Mouse (Mus musculus): ENCODE results near the gene Cep350.
"Not testable (repeated sequence)": the region's sequence is repeated elsewhere in the genome, so short reads cannot be mapped to it uniquely, and the experiment has no call there.

Gene Cep350

GRCm38 (mm10) chr1:155882646-155883231 lies 90.3 kb downstream of the Cep350 start:
- not testable (repeated sequence) for DNase-seq (ENCODE audit: low spot score)

DNA sequence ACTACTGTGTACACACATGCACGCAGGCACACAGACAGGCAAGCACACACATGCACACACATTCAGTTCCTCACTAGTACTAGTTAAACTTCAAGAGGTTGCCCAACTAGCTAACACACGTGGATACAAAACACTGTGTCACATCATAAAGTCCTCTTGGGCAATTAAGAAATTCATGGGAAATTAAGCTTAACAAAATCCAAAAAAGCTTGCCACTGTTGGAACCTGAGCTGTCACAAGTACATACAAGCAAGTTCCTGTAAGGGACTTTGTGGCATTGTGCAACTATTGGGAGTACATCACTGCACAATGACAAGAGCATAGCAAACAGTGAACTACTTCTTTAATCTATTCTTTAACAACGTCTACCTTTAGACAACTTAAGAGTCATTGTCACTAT lies 93.5 kb downstream of the Cep350 start:
- no peak for DNase-seq (ENCODE audit: low spot score)

DNA sequence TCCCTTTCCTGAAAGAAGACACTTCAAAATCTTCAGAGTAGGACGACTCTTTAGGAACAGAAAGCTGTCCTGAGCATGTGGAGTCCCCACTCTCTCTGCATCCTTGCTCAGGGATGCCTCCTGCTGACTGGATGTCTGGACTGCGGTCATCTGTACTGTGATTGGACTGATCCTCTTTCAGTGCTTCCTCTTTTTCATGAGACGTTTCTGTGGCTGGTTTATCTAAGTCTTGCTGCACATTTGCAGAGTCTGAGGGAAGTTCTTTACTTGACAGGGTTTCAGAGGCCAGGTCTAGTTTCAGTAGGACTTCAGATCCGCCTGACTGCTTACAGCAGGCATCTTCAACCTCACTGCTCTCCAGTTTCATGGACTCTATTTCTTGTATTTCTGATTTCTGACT lies 110.1 kb downstream of the Cep350 start:
- DNase-seq (ENCODE audit: low spot score) = no peak

DNA sequence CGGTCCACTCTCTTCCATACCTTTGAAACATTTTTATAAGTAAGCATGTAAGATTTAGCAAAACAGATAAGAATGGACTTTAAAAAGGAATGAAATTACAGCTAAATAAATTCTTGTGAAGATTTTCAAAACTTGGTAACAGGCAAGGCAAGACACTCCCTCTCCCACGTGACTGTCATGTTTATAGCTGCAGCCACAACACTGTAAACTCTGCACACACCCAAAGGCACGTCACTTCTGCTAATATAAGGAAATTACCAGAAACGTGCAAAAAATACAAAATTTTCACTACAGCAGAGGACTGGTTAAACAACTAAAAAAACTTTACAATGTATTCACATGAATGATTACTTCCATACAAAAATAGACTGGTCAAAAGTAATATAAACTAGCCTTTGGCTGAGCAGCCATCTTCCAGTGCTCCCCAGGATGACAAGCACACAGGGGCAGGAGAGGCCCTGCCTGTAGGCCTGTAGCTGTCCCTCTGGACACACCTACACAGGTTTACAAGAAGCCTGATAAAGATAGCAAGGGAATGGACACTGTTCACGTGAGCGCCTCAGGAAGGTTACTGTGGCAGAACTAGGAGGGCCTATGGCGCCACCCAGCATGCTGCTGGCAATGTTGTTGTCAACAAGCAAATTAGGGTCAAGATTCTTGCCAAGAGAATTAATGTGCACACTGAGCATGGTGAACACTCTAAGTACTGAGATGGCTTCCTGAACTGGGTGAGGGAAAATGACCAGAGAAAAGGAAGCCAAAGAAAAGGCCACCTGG lies 117.9 kb downstream of the Cep350 start:
- DNase-seq (ENCODE audit: low spot score) = no peak

DNA sequence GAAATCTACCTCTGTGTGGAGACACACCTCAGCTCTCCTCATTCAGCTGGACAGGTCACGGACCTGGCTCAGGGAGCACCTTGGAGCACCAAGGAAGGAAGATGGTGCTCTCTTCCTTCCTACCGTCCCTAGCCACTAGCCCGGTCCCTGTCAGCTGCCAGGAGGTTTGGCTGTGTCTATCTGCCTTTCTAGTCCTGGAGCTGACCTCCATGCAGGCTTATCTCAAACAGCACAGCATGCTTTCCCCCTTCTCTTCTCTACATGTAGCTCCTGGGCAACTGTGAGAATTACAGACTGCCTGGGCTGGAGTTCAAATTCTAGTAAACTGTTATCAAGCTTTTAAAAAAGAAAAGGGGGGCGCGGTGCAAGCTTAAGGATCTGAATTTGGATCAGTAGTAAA lies 120.0 kb downstream of the Cep350 start:
- DNase-seq (ENCODE audit: low spot score) = no peak

- no peak for DNase-seq (ENCODE audit: low spot score)
These were observed 128.8 kb downstream of the Cep350 start for GRCm38 (mm10) chr1:155844235-155844634.

DNA sequence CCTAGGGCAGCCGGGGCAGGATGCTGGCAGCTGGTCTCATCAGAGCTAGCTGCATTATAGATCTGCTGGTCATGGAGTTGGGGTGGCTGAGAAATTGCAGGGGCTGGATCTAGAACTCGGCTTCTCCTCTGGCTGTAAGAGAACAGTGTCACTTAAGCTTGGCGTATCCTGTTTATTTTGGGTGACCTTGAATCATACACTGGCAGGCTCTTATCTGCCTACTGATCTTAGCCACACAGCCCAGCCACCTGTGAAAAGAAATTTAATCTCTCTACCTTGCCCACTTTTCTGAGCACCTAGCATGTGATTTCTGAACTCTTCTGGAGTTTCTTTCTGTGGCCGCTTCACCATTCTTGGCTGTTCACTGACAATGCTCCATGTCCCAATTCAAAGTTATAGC lies 129.5 kb downstream of the Cep350 start:
- no peak for DNase-seq (ENCODE audit: low spot score)

DNA sequence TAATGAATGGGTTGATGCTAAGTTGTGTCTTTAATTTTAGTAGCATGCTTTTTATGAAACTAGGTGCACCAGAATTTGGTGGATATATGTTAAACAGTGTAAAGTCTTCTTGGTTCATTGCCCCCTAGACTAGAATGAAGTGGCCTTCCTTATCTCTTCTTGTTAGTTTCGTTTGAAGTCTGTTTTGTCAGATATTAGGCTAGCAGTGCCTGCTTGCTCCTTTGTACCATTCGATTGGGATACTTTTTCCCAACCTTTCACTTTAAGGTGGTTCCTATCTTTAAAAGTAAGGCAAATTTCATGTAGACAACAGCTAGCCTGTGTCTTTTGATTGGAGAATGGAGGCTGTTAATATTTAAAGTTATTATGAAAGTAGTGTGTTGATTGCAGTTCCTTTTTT lies 137.4 kb downstream of the Cep350 start:
- DNase-seq (ENCODE audit: low spot score) = no peak

GRCm38 (mm10) chr1:155833610-155834009 lies 139.4 kb downstream of the Cep350 start:
- DNase-seq (ENCODE audit: low spot score) = no peak

DNA sequence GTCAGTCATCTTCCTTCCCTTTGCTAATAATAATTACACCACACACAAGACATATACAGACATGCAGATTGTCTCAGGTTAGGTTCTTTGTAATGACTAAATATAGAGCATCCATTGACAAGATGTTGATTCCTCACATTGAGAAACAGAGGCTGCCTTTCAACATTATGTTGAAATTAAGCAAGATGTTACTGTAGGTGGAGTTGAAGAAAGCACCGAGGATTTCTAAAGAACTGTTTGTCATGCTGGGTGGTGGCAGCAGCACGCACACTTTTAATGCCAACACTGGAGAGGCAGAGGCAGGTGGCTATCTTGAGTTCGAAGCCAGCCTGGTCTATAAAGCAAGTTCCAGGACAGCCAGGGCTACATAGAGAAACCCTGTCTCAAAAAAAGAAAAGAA lies 141.1 kb downstream of the Cep350 start:
- DNase-seq (ENCODE audit: low spot score) = no peak

DNA sequence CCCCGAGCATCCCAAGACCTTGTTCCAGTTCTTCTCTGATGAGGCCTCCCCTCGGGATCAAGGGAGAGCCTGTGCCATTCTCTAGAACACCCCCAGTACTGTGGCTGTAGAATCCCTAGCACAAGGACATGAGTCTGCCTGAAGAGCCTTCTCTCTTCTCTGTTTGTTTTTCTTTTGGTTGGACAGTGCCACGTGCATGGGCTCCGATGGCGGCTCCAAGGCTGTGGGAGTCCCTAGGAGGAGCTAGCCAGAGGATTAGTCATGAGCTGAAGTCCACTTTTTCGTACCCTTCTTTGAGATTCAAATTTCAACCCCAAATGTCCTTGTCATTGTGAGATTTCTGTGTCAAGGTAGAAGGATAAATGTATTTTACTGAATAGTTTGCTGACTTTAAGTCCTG lies 142.2 kb downstream of the Cep350 start:
- DNase-seq (ENCODE audit: low spot score) = no peak

DNA sequence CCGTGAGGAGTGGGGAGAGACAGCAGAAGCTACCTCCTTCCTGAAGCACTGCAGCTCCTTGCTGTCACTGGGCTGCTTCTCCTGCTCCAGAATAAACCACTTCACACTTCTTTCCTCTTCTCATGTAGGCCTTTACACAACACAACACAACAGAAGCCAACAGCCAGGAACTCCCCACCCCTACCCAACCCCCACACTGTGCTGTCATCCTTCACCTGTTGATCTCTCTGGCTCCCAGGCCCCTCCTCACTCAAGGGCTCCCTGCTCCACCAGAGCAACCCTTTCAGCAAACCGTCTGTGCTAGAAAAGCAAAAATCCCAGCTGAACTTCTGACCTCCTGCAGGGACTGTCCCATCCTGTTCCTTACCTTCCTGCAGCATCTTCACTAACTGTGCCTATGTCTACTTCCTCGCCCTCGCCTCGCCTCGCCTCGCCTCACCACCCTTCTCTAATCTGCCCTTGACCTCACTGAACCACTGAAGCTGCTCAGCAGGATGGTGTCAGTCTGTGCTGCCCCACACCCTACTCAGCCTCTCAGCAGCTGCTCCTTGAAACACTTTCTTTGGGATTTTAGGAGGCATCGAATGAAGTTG lies 145.3 kb downstream of the Cep350 start:
- DNase-seq (ENCODE audit: low spot score) = no peak

DNA sequence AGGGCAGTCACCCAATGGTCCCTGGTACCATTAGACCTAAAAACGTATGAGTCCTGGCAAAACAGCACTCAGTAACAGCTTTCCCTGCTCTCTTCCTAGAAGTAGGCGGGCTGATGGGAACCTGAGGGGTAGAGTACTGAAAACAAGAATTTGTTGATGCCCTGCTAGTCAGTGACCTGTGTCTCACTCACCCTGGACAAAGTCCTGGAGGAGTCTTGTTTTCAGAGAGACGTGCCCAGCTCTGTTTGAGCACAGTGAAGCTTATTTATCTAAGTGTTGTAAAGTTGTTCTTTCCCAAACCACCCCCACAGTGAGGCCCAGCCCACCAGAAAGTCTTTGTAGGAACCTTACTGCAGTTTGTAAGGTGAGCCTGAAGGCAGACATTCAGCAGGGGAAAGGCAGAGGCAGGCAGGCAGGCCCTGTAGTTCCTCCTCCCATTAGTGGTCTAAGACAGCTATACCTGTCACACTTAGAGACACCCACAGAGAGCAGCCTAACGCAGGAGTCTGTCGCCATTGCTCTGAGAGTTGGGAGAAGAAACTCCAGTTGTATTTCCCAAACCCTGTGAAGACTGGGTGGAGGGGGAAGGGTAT lies 146.2 kb downstream of the Cep350 start:
- DNase-seq (ENCODE audit: low spot score) = no peak

- DNase-seq (ENCODE audit: low spot score) = no peak
These were observed 146.9 kb downstream of the Cep350 start for GRCm38 (mm10) chr1:155825940-155826716.

- no peak for DNase-seq (ENCODE audit: low spot score)
These were observed 152.4 kb downstream of the Cep350 start for GRCm38 (mm10) chr1:155820646-155821045.

GRCm38 (mm10) chr1:155816167-155816566 lies 156.9 kb downstream of the Cep350 start:
- no peak for DNase-seq (ENCODE audit: low spot score)

DNA sequence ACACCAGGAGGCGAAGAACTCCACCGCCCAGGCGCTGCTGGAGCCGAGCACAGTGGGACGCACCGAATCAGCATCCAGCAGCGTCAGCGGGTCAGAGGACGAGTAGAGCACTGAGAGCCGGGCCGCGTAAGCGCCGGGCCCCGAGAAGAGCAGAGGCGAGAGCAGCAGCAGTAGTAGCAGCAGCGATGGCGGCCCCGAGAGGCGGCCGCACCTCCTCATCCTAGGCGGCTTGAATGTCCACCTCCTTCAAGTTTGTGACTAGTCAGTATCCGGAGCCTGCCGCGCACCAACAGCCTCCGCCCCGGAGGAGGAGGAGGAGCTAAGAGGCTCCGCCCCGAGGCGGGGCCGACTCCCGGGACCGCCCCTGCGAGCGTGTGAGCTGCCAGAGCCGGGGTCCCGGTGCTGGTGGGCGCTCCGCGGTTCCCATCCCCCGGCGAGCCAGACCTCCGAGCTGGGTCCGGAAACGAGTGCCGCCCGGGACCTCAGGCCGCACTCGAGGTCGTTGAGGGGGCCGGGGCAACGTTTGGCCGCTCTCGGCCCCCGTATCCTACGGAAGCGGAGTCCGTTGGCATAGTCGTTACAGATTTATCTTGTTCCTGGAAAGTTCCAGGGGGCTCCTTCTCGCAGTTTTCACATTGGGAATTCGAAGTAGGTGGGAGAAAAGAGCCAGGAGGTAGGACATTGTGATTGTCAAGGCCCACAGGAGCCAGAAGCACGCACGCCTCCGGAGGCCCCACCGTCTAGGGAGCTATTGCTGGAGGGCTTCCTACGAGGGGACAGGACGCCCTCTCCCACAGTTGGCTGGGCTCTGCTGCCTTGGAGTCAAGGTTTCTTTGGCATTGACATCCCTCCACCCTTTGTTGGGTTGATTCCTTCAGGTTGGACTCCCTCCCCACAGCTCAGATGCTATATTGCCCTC lies 160.2 kb downstream of the Cep350 start, which contains the start of gene Qsox1:
Qsox1 (minus strand) TSS at position 309 of the 919 bp plus-strand sequence.
- peak; percentile 94 for DNase-seq (ENCODE audit: low spot score)

- no peak for DNase-seq (ENCODE audit: low spot score)
These were observed 161.0 kb downstream of the Cep350 start for GRCm38 (mm10) chr1:155811995-155812580.

- no peak for DNase-seq (ENCODE audit: low spot score)
These were observed 162.4 kb downstream of the Cep350 start for GRCm38 (mm10) chr1:155810616-155811015.

DNA sequence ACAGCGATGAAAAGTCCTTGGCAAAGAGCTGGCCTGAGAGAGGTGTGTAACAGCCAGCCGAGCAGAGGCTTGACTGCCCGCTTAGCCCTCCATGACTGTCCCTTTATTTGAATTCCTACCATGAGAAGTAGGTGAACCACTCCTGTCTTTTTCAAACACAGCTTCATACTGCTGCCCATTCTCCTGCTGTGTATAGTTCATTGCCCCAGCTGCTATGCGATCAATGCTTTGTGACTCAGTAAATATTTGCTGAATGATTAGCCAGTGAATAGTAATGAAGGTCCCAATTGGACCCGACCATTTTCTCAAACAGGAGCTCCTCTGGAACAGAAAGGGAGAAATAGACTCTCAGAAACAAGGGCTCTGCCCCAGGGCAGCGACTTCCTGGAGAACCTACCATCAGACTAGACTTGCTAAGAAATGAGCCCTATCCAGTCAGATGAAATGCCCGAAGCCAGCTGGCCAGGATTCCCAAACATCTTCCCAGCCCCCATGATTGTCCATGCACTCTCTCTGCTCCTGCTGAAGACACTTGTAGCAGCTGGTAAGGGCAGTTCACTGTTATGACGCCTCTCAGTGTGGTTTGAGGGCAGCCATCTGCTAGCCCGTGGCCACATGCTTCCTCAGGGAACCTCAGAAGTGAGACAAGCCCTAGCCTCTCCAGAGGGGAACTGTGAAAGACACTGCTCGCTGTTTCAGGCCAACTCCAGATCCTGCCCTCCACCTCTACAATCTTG lies 163.2 kb downstream of the Cep350 start:
- no peak for DNase-seq (ENCODE audit: low spot score)

Data from spleen, adult 12 weeks (tissue).